Mouse (Mus musculus) 3T3-L1 (cell line): ENCODE measurements around the gene Dhcr7.
A peak's percentile ranks its signal among the peaks of the same experiment; 100 is the strongest.

Experiments used
- DNase-seq: peaks from one replicate; pipeline ENCODE4 v3.0.0-alpha.2; 2015; ENCODE audit warnings: low read depth, low spot score

The Dhcr7 gene

GRCm38 (mm10) chr7:143822375-143823265, at the start of gene Dhcr7, which contains the start of gene Nadsyn1:
TSS of gene Dhcr7 (plus strand) at chr7:143823145.
TSS of gene Nadsyn1 (minus strand) at chr7:143822849.
- peak; percentile 97 for DNase-seq

- DNase-seq, result no peak
These were observed 46.8 kb upstream of the Dhcr7 start for GRCm38 (mm10) chr7:143776137-143776536.

- no peak for DNase-seq
These were observed 45.6 kb upstream of the Dhcr7 start for GRCm38 (mm10) chr7:143777375-143777774.

GRCm38 (mm10) chr7:143783378-143783995, 39.5 kb upstream of the Dhcr7 start:
- peak; percentile 68 for DNase-seq

GRCm38 (mm10) chr7:143783996-143784829, 38.7 kb upstream of the Dhcr7 start, which contains the start of gene Mrgpre:
TSS of gene Mrgpre (minus strand) at chr7:143784500.
- DNase-seq, result peak; percentile 94

GRCm38 (mm10) chr7:143792336-143792985, 30.5 kb upstream of the Dhcr7 start:
- no peak for DNase-seq

GRCm38 (mm10) chr7:143793121-143793520, 29.8 kb upstream of the Dhcr7 start:
- DNase-seq, result peak; percentile 55

GRCm38 (mm10) chr7:143798783-143799182, 24.2 kb upstream of the Dhcr7 start:
- DNase-seq, result peak; percentile 56

GRCm38 (mm10) chr7:143800770-143801169, 22.2 kb upstream of the Dhcr7 start:
- DNase-seq, result no peak

- peak; percentile 80 for DNase-seq
These were observed 21.5 kb upstream of the Dhcr7 start for GRCm38 (mm10) chr7:143801195-143802065.

GRCm38 (mm10) chr7:143805199-143805624, 17.7 kb upstream of the Dhcr7 start:
- DNase-seq, result no peak

- peak; percentile 42 for DNase-seq
These were observed 14.0 kb upstream of the Dhcr7 start for GRCm38 (mm10) chr7:143808909-143809308.

GRCm38 (mm10) chr7:143819201-143819600, 3.7 kb upstream of the Dhcr7 start:
- peak; percentile 40 for DNase-seq

GRCm38 (mm10) chr7:143821241-143821640, 1.7 kb upstream of the Dhcr7 start:
- no peak for DNase-seq

- no peak for DNase-seq
These were observed 291 bp downstream of the Dhcr7 start for GRCm38 (mm10) chr7:143823266-143823605.

- no peak for DNase-seq
These were observed 4.0 kb downstream of the Dhcr7 start for GRCm38 (mm10) chr7:143826985-143827384.

GRCm38 (mm10) chr7:143829504-143830331, 6.8 kb downstream of the Dhcr7 start:
- peak; percentile 97 for DNase-seq

GRCm38 (mm10) chr7:143830399-143830798, 7.5 kb downstream of the Dhcr7 start:
- no peak for DNase-seq

GRCm38 (mm10) chr7:143832196-143832595, 9.3 kb downstream of the Dhcr7 start:
- DNase-seq, result no peak
